Mouse (Mus musculus) A20 (cell line): ENCODE results near the gene Srarp.

Experiments used
- DNase-seq: peaks from one replicate; pipeline ENCODE4 v3.0.0-alpha.2; 2011; ENCODE audit warnings: low read depth, low spot score

Gene Srarp

DNA sequence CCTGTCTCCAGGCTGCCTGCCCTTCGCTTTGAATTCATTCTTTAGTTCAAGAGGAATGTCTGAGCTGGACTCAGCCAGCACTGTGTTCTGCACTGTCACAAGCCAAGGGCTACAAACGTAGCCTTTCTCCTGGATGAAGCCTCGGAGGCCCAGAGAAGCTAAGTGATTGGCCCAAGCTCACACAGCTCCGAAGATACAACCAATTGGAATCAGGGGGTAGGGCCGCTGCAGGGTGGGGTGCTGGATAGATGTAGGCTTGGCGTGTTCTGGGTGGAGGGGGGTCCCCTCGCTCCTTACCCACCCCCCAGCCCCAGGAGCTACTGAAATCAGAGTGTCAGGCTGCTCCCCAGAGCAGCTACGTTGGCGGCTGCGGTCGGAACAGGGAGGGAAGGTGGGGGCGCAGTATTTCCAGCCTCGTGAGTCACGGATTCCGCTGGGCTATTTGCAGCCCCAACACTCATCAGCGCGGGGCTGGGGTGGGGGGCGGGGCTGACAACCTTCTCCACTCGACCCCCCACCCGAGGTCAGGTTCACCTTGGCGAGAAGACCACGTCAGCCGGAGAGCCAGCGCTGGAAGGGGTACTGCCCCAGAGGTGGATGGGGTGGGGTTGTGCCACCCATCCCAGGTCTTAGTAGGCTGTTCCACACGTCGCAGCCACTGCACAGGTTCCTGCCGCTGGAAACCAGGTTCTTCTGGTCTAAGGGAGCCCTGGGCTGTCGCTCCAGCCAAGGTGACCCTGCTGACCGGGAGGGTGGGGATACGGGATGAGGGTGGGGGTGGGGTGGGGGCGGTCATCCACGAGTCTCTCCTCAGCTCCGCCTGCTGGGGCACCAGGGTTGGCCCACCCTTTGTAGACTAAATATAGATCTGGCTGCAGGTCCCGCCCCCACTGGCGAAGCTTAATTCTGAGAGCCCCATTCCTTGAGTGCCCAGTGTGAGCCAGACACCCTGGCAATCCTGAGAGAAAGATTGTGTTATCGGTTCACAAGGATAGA, 10.1 kb downstream of the Srarp start:
- peak; percentile 32 for DNase-seq

DNA sequence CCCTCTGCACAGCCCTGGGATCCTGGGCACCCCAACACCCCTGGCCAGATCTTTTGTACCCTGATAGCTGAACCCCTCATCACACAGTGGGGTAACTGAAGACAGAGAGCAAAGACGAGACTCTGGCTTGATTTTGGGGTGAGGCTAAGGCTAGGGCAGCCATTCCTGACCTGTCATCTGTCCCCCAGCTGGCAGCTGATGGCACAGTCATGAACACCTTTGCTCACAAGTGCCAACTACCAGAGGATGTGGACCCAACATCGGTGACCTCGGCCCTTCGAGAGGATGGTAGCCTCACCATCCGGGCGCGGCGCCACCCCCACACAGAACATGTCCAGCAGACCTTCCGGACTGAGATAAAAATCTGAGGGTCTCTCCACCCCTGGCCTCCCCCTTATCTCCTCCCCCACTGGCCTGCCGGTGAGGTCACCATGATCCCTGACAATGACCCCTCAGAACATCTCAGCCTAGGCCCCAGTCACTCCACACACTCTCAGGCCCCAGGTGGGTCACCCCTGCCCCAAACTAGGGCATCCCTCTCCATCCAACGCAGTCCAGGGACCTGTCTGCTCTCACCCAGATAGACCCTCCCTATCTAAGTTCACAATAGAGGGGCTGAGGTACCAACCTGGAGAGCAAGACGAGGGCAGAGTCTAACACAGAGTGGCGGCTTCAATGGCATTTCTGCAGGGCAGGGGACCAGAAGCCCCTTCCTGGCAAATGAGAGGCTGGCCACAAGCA, 12.0 kb downstream of the Srarp start:
- DNase-seq = no peak

DNA sequence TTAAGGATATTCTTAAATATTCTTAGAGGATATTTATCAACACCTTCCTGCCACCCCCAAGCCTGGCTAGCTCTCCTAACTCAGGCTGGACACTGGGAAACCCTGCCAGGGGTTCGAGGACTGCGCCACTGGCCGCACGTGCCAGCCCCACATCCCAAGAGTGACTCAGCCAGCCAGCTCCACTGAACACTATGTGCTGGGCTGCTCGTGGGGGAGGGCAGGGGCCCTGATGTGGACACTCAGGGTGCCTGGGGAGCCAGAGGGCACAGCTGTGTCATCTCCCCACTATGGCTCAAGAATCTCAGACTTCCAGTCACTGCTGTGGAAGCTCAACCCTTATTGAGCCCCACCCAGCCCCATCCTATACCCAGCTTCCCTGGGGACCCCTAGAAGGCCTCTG, 12.6 kb downstream of the Srarp start:
- DNase-seq = no peak

DNA sequence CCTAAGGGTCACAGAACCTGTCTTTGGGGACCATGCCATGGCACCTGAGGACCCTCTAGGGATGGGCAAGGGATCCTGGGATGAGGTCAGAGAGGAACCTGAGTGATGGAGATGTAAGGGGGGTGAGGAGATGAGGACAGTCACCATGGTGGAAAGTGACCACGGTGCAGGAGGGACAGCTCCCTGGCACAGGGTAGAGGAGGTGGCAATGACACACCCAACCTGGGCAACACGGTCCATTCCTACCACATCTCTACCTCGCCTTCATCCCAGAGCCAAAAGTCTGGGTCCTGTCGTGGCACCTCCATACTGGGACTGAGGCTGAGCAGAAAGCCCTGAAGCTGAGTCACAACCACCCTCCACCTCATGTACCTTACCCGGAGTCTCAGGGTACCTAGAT, 13.1 kb downstream of the Srarp start:
- no peak for DNase-seq

DNA sequence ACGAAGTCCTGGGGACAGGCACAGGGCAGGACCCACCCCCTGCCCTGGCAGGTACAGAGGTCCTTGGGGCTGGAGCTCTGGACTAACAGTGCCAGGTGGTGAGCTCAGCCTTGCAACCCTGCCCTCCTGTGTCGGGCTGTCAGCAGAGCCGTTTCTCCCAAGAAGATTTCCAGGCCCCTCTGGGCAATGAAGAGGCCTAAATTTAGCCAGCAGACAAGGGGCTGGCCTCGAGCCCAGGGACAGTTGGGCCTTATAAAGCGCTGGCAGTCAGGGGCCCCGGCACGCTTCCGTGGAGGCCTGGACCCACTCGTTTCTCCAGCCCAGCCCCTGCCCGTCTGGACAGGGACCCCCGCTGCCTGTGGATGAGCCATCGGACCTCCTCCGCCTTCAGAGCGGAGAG, 14.5 kb downstream of the Srarp start:
- no peak for DNase-seq

DNA sequence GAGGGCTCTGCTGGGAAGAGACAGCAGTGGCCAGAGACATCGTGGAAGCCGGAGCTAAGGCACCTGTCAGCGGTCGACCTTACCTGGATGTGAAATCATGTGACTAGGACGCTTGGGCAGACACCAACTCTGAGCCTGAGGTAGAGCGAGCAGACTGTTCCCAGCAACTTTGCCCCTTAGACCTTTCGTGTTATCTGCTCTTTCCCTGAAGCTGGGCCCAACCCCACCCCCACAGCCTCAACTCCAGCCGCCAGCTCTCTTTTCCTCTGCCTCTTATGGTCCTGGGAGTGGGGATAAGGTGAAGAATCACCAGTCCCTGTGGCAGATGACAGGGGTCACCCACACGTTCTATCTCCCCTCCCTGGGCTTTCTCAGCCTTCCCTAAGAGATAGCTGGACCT, 15.0 kb downstream of the Srarp start:
- DNase-seq = no peak

DNA sequence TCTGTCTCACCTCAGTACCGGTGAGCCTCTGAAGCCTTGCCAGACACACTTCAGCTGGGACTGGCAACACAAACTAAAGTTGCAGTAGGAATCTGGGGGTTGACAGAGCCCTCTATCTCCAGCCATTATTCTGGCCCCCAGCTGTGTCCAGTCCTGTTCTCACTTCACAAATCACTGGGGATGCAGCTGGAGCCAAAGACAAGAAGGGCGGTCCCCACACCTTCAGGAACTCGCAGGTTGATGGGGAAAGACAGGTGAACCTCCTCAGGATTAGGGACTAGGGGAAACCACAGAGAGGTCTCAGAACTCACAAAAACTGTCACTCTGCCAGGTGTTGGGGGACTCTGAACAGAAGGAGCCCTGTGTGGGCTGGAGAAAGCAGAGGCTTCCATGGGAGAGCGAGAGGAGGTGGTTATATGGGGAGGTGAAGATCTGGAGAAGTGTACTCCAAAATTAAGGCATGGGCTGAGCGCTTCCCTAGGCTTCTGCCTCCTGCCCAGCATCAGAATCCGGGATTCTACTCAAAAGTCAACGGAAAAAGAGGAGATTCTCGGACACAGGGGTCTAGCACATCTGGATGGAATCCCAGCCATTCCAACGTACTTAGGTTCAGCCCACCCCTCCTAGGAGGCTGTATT, 15.6 kb downstream of the Srarp start, which contains the start of gene Hspb7:
Hspb7 (plus strand) TSS at position 588 of the 638 bp plus-strand sequence.
- no peak for DNase-seq

DNA sequence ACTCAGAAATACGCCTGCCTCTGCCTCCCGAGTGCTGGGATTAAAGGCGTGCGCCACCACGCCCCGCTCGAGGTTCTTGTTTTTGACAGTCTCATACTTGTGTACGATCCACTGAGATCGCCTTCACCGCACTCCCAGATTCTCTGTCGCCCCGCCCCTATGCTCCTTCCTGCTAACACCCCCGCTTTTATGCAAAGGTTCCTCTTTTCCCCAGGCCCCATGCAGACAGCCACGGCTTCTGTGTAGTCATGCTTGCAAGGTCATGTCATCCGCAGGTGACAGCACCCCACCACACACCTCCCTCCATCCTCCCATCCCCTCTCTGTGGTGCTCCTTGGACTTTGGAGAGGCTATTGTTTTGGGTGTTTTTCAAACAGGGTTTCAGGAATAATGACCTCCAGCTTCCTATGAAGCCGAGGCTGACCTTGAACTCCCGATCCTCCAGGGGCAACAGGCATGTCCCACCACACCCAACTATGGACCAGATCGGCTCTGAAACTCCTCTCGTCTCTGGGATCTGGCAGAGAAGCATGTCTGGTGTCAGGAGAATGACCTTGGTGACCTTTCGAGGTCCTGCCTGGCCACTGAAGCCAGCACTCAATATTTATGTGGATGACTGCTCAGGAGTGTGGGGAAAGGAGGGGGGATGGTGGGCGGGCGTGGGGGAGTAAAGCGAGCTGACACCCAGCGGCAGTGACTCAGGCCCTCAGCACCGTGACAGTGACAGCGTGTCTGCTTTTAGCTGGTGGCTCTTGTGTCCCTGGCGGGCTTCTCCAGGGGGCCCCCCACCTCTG, 16.3 kb downstream of the Srarp start:
- peak; percentile 78 for DNase-seq

DNA sequence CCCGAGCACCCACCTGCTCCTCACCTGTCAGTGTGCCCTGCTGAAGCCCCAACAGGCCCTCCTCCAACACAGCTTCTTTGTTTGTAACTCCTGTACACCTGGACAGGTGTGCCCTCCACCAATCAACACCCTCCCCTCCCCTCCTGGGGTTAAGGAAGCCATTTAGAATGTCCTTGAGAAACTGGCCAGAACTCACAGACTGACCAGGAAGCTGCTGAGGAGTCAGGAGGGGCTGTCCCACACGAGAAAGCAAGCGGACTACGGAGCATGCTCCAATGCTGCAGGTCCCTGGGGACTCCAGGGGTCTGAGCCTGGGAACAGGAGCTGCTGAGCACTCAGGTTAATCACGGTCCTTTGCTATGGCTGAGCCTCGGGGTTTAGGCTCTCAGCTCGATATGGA, 20.0 kb downstream of the Srarp start, which contains the start of gene Clcnkb:
Clcnkb (minus strand) TSS at position 91 of the 400 bp plus-strand sequence.
- DNase-seq = no peak

DNA sequence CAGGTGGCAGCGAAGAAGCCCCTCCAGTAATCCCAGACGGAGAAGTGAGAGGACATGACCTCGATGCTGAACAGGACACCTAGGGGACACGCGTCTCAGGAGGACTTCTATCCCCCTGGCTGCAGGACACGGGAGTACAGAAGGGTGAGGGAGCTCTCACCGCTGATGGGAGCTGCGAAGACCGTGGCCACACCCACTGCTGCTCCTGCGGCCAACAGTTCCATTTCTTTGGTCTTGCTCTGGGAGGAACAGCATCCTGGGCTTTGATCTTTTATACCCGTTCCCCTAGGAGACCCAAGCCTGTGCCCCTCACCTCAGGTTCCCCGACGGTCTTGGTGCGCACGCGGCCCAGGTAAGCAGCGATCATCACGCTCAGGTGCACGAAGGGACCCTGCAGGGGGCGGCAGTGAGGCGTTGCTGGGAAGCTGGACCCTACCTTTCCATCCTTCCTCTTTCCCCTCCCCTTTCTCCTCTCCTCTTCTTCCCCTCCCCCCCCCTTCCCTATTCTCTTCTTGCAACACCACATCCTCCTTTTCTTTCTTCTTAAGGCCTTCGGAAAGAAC, 24.4 kb downstream of the Srarp start:
- DNase-seq = no peak

DNA sequence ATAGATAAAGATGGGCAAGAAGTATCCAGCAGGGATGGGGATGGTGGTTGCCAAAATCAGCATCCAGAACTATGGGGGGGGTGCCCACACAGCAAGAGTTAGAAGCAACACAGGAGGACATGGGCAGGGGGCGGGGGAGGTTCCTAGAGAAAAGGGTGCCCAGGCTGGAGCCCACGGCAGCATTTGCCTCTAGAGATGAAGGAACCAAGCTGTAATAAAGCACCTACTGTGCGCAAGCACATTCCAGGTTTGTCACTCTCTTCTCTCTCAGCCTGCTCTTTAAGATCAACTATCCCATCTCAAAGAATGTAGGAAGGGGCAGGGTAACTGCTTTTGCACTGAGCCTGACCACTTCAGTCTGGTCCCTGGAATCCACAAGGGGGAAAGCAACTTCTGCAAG, 27.3 kb downstream of the Srarp start:
- no peak for DNase-seq

DNA sequence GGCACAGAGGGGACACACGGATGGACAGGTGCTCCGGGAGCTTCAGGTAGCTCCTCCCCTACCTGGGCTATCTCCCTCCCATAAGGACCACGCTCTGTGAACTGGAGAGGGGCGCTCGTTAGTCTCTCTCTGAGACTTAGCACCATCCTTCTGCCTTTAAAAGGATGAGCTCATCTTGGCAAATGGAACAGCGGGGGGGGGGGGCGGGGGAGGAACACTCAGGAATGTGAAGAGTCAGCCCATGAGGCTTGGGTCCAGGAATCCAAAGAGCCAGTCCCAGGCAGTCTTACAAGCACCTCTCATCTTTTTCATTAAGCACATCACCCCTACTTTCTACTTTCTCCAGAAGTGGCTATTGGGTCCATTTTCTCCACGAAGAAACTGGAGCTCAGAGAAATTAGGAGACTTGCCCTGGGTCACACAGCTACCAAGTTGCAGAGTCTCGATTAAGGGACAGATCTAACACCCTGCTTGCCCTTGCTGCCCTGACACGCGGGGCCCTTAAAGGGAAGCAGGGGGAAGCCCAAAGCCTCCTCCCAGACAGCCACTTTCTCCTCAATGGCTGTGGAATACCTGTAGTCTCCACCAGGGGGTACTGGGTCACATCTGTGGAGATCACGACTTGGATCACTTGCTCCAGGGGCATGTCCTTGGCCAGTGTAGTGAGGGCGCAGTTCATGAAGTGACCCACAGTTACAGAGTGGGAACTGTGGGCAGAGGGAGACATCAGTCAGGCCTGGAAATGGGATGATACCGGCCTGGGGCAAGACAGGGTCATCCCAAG, 29.2 kb downstream of the Srarp start:
- peak; percentile 49 for DNase-seq

DNA sequence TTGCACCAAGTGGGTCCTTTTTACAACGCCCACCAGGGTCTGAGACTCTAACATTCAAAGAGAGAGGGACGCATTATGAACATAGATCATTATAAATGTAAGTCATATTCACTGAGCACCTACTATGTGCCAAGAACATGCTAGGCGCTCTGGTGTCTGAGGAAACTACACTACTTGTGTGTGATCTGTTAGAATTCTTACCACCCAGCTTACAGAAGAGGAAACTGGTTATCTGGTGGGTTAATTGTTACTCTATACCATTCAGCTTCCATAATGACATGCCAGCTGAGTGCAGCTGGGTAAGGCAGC, 30.6 kb downstream of the Srarp start:
- no peak for DNase-seq

DNA sequence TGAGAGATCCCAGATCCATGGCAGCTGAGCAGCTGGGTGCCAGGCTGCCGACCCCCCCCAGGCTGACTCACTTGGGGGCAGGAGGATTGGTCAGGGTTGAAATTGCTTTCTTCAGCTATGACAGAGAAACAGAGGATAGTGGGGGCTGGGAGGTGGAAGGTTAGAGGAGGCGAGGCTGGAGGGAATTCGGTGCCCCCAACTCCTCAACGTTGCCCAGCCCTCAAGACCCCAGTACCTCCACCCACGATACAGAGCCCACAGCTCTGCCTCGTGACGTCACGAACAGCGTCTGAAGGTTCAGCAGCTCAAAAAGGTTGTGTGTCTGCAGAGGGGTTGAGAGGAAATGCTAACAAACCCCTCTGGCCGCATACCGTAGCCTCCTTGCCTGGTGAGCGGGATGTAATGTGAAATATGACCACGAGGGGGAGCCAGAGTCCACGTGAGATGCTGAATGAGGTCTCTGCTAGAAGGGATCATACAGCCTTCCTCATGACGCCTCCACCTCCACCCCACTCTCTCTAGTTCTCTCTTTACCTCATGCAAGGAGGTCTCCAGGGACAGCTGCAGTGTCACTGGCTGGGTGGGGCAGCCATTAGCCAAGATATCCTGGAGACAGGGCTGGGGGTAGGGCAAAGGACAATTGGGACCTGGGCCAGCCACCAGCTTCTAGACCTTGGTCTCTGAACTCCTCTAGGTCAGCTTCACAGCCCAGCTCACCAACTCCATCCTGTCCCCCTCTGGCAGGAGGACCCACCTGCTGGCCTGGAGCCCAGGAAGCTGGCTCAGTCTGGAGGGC, 31.2 kb downstream of the Srarp start:
- DNase-seq = peak; percentile 76

DNA sequence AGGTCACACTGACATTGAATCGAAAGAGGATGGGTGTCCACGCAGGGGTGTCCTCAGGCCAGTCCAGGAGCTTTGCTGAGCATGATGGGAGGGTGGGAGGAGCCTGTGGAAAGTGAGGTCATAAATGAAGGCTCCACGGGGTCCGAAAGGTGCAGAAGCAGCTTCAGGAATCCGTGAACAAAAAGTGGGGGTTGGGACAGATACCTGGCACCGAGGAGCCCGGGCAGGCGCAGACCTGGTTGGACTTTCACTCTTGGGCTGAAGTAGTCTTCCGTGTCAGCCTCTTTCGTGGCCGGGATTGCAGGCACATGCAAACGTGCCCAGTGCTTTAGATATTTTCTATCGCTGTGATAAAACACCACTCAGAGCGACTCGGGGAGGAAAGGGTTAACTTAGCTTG, 35.7 kb downstream of the Srarp start:
- DNase-seq = no peak

DNA sequence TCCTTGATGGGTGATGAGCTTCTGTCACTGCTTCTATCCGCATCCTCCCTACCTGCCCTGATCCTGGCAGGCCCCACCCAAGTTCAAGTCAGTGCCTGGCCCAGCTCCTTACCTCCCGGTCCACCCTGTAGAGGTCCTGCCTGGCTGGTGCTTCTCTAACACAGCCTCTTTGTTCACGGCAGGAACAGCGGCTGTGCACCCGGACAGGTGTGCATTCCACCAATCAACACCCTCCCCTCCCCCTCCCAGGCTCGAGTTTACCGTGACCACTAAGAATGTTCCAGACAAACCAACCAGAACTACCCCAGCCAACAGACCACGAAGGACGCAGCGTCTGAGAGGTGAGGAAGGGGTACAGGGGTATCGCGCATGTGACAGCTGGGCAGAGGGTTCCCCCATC, 37.4 kb downstream of the Srarp start, which contains the start of gene Clcnka:
Clcnka (minus strand) TSS at position 180 of the 400 bp plus-strand sequence.
- DNase-seq = no peak

DNA sequence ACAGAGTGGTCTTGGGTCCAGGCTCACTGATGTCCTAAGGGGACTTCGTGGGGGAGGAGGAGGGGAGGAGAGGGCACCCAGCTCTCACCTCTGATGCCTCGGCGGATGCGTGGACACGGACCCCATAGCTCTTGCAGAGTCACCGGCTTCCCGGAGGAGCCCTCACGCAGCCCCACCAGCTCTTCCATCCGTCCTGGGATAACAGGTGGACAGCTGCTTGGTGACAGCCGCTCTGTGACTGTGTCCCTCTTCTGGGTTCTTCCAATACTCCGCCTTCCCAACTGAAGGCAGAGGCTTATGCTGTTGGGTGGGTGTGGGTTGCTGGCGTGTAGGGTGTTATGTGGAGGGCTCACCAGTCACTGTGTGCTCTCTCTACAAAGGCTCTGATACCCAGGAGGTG, 38.0 kb downstream of the Srarp start:
- DNase-seq = no peak

DNA sequence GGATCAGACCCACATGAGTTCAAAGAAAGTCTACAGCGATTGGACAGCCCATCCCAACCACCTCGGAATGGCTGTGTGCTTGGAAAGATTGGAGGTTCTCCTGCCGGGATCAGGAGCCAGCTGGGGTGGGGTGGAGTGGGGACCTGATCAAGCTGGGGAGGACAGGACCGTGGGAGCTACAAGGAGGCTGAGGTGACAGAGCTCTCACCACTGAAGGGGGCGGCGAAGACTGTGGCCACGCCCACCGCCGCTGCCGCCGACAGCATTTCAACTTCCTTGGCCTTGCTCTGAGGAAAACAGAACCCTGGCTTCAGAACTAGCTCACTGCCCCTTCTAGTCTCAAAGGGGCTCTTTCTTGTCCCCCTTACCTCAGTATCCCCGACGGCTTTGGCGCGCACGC, 41.2 kb downstream of the Srarp start:
- DNase-seq = no peak

DNA sequence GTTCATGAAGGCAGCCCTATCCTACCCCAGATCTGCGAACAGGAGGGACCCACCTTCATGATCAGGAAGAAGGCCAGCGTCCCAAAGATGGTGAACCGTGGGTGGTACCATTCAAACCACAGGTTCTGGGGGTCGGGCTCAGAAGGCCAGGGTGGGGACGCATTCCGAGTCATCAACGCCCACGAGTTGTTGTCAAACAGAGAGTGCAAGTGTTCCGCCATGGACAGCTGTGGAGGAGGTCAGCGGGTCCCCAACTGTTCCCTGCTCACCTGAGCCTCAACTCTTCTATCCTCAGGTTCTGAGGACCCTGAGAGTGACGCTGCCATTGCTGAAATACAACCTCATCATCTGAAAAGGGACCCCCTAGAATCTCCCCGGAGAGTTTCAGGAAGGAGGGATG, 44.6 kb downstream of the Srarp start:
- no peak for DNase-seq
